14 mouse cellular contexts compared by ENCODE assay signal in genomic region chr4:84633991-84634390, GRCm38 (mm10). TPM values are rescaled to one million over a fixed set of nuclear protein-coding genes. Genes with fewer than 3 reads are reported as not detected.
DNase-seq lines count a peak whose midpoint lies in the region; ATAC-seq and TF ChIP-seq lines count a peak whose summit lies in the region.
"Had no signal": no experiment of that assay in that cellular context is flagged by ENCODE, and none has a peak within 500 bp of the region (broad histone marks: within the 10 kb centered on the region; RNA-seq: fewer than 3 reads in every experiment).

No protein-coding gene starts in this region.

- no peak overlapping the region for H3K4me2 ChIP-seq in lung, postnatal 0 days (replicated peaks; ENCODE audit: low read depth, low read length)
- H3K4me2 ChIP-seq: hindbrain, embryonic 13.5 days; kidney, embryonic 15.5 days had no signal

- DNase-seq in 3T3-L1 (ENCODE audit: low read depth, low spot score) = peak; percentile 76
- DNase-seq in adipocyte (ENCODE audit: low spot score) = peak; percentile 59
- DNase-seq in lung, postnatal 0 days (ENCODE audit: low spot score) = peak; percentile 27
- DNase-seq in left cerebral cortex, adult 9 months (ENCODE audit: low spot score in 2 of 2) = no peak
- DNase-seq in cerebellum, adult 11-12 months = no peak
- DNase-seq in urinary bladder, postnatal 25 days (ENCODE audit: low spot score) = no peak
- DNase-seq: adrenal gland, adult 2 months; cerebellum, adult 9-11 months; layer of hippocampus, adult 9-11 months; thymus, postnatal 14 days had no signal

- WGBS in lung, postnatal 0 days = 64% methylated on average over 1 of the region's 1 CpGs

- H3K27me3 ChIP-seq in lung, postnatal 0 days (replicated peaks; ENCODE audit: insufficient read depth, low read length) = no peaks in the 10 kb centered on the region
- H3K27me3 ChIP-seq: kidney, embryonic 15.5 days had no signal

- TF ChIP-seq EP300 in lung, postnatal 0 days (IDR thresholded peaks at IDR 0.05) = no peak

- peak overlapping the region; percentile 93 for H3K27ac ChIP-seq in embryonic fibroblast, embryonic 13.5 days (ENCODE audit: insufficient read depth, low read length)
- H3K27ac ChIP-seq in lung, postnatal 0 days (ENCODE audit: low read length) = peak overlapping the region; percentile 5; the same call in 1 of the 2 replicates
- H3K27ac ChIP-seq: heart, embryonic 10.5 days; hindbrain, embryonic 13.5 days; kidney, embryonic 15.5 days had no signal

- TF ChIP-seq POLR2A in embryonic fibroblast, embryonic 13.5 days (IDR thresholded peaks at IDR 0.05; ENCODE audit: low read depth, low read length) = peak; percentile 19; the same call in 1 of the 2 replicates

- no peak for TF ChIP-seq CTCF in embryonic fibroblast, embryonic 13.5 days (IDR thresholded peaks at IDR 0.05; ENCODE audit: borderline replicate concordance, insufficient read depth, low read length)
- TF ChIP-seq CTCF in lung, postnatal 0 days (IDR thresholded peaks at IDR 0.05) = no peak

- no peak overlapping the region for H3K9ac ChIP-seq in lung, postnatal 0 days (replicated peaks; ENCODE audit: low read depth)
- H3K9ac ChIP-seq: hindbrain, embryonic 13.5 days; kidney, embryonic 15.5 days had no signal

- H3K4me3 ChIP-seq in embryonic fibroblast, embryonic 13.5 days (ENCODE audit: insufficient read depth, low read length) = no peak overlapping the region
- H3K4me3 ChIP-seq in lung, postnatal 0 days (ENCODE audit: low read depth, low read length) = no peak overlapping the region
- H3K4me3 ChIP-seq: heart, embryonic 10.5 days; hindbrain, embryonic 13.5 days; kidney, embryonic 15.5 days had no signal

- peak; percentile 17; the same call in 1 of the 2 replicates for ATAC-seq in lung, postnatal 0 days

- H3K36me3 ChIP-seq in lung, postnatal 0 days (ENCODE audit: insufficient read depth, low read length) = no peaks in the 10 kb centered on the region
- H3K36me3 ChIP-seq: heart, embryonic 10.5 days; hindbrain, embryonic 13.5 days; kidney, embryonic 15.5 days had no signal

- H3K9me3 ChIP-seq in lung, postnatal 0 days (ENCODE audit: low read length) = no peaks in the 10 kb centered on the region
- H3K9me3 ChIP-seq: heart, embryonic 10.5 days; hindbrain, embryonic 13.5 days; kidney, embryonic 15.5 days had no signal

- H3K4me1 ChIP-seq in embryonic fibroblast, embryonic 13.5 days (ENCODE audit: control insufficient read depth, insufficient read depth, low read length) = peaks cover 29% of the 10 kb centered on the region
- no peaks in the 10 kb centered on the region for H3K4me1 ChIP-seq in lung, postnatal 0 days (ENCODE audit: insufficient read depth, low read depth, low read length)

RNA-seq across cellular contexts. Expression of gene Bnc2, which starts 41.1 kb away (rescaled TPM):
- 31.7 and 48.4 TPM in 2 replicates for polyA plus RNA-seq in embryonic fibroblast, embryonic 13.5 days (2011; ENCODE audit: insufficient read length, low read depth, missing spikeins)
- 1.9 and 2.9 TPM in 2 replicates for polyA plus RNA-seq in lung, postnatal 0 days (2015; fragmentation: Nextera tagmentation; extraction: Ambion mirVana)

Comparison
In these comparisons a context has a peak if more than half of its experiments do, and no peak if none do; other contexts are left out.
1. DNase-seq: peak in 3T3-L1 (single experiment), adipocyte (single experiment) and lung, postnatal 0 days (single experiment); none in left cerebral cortex, adult 9 months (0 of 2), cerebellum, adult 11-12 months (single experiment) and urinary bladder, postnatal 25 days (single experiment).